Mouse (Mus musculus) large intestine, adult 2 months (tissue): ENCODE measurements around the gene Gm9639. TPM values are rescaled to one million over a fixed set of nuclear protein-coding genes. Genes with fewer than 3 reads are reported as not detected.
"Not testable (repeated sequence)": the region's sequence is repeated elsewhere in the genome, so short reads cannot be mapped to it uniquely, and the experiment has no call there.

Experiments used
- DNase-seq: peaks from one replicate; pipeline ENCODE4 v3.0.0-alpha.2; 2012; ENCODE audit warnings: low read depth, low spot score
- WGBS: fragments of 180-500 bp; shearing (Covaris S2); methylation state at CpG from one replicate; pipeline ENCODE4 v1.1.7; 2018; 5-methylcytosine and 5-hydroxymethylcytosine counted together
- polyA plus RNA-seq: library from polyadenylated mRNA; depleted of rRNA; stranded (reverse); fragments of >200 nt; gene quantifications from 2 replicates; pipeline ENCODE4 v1.2.3, GENCODE M21; 2012; rRNA removed

Gm9639 gene
- polyA plus RNA-seq, result not detected in 2 replicates

DNA sequence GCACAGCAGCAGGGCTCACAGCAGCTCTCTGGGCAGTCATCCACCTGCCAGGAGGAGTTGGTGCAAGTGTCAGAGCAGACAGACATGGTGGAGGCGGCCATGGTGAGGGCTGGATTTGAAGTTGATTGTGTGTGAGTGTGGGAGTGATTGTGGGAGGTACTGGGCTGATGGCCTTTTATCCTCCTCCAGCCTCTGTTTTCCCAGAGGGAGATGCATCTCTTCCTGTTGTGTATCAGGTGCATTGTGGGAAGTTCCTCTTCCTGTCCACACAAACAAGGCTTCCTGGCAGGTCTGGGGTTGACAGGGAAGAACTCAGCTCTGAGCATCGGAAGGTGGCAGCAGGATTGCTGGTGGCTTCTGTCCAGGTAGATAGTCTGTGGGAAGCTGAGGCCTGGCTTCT is at the start of gene Gm9639:
Gm9639 (minus strand) TSS at position 101 of the 400 bp plus-strand sequence.
- 55% methylated on average over 2 of the region's 2 CpGs for WGBS
- DNase-seq, result no peak

DNA sequence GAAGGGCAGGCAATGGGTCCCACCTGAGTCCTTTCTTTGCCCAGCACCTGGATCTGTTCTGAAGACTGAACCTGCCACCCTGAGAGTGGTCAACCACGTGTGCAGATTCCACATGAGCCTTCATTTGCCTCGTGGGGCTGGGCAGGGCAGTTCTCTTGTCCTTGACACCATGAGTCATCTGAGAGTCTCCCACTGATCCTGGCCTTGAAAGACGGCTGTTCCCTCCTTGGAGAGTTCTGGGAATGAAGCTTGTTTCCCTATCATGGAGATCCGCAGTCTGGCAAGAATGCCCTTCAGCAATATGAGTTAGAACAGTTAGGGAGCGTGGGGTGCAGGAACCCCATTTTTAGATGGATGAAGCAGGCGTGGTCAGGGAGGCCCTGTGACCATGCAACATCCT is 44.1 kb upstream of the Gm9639 start:
- DNase-seq, result no peak
- WGBS, result 57% methylated on average over 6 of the region's 6 CpGs

DNA sequence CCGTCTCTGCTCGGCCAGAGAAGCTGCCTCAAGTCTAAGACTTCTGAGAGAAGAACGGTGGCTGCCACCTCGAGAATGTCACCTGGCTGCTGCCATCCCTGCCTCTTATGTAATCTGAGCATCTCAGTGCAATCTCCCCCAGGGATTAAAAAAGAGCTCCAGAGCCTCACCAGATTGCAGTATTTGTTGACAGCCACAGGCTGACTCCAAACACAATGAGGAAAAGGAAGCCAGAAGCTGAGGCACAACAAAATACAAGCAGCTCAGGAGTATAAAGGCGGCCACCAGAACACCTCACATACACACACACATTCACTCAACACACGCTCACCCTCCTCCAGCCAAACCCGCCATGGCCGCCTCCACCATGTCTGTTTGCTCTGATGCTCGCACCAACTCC is 40.8 kb upstream of the Gm9639 start, which contains the start of gene Krtap10-10:
Krtap10-10 (plus strand) TSS at position 301 of the 400 bp plus-strand sequence.
- no peak for DNase-seq
- WGBS, result 67% methylated on average over 9 of the region's 9 CpGs

DNA sequence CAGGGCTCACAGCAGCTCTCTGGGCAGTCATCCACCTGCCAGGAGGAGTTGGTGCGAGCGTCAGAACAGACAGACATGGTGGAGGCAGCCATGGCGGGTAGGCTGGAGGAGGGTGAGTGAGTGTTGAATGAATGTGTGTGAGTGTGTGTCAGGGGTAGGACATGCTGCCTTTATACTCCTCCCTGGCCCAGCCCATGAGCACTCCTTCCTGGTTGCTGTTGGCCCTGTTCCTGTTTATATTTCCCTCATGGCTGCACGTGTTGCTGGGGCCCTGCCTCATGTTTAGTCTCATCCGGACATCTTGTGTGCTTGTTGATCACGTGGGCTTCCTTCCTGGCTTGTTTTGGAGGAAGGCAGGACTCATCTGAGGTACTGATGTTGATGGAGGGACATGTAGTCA is 32.1 kb upstream of the Gm9639 start, which contains the start of gene Krtap10-4:
Krtap10-4 (minus strand) TSS at position 145 of the 400 bp plus-strand sequence.
- WGBS, result 37% methylated on average over 6 of the region's 6 CpGs
- DNase-seq, result no peak

DNA sequence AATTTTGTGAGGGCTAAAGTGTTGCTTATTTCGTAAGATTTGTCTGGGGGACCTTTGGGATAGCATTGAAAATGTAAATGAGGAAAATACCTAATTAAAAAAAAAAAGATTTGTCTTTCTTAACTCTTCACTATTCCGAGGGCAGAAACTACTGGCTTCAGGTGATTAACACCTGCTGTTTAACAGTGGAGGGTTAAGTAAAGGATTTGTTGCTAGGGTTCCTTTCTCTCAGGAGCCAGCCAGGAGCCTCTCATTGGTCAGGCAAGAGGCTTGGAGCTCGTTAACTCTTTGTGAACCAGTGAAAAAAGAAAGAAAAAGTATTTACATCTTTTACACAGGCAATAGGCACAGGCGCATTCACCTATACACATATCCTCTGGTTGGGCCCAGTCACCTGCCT is 24.3 kb upstream of the Gm9639 start:
- DNase-seq, result no peak
- WGBS, result 42% methylated on average over 4 of the region's 4 CpGs

DNA sequence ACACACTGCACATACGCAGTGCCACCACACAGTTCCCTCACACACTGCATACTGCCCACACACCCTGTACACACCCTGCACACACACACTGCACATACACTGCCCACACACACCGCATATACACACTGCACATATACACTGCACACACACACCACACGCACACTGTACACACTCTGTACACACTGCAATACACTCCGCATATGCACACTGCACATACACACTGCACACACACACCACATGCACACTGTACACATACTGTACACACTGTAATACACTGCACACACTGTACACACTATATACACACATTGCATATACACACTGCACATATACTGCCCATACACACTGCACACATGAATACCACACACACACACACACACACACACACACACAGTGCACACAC is 23.6 kb upstream of the Gm9639 start:
- 96% methylated on average over 4 of the region's 4 CpGs for WGBS
- DNase-seq, result no peak

DNA sequence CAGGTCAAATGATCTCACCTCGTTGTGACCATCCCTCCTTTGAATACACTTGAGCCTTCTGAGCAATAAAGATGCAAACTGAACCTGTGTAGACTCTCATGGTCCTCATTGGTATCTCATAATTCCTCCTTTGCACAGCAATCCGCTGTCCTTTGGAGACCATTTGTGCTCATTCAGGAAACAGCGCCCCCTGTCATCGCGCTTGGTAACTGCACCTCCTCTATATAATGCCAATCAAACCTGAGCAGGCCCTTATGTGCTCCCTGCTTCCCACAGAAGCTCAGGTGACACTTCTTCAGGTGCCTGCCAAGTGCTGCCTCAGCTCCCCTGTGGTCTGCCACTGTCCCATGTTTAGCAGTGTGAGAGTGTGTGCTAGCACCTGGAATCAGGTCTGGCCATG is 20.6 kb upstream of the Gm9639 start:
- 30% methylated on average over 5 of the region's 5 CpGs for WGBS
- DNase-seq, result no peak

DNA sequence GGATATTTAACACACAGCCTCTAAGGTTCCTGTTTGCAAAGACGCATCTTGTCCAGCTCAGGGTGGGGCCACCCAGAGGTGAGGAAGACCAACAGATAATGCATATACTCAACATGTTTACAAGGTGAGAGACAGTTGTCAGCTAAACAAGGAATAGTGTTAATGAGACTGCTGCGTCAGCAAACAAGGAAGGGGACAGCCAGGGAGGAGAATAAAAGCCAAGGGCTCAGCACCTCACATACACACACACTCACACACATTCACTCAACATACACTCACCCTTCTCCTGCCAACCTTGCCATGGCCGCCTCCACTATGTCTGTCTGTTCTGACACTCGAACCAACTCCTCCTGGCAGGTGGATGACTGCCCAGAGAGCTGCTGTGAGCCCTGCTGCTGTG is 19.5 kb upstream of the Gm9639 start, which contains the start of gene Gm2696:
Gm2696 (plus strand) TSS at position 301 of the 400 bp plus-strand sequence.
- no peak for DNase-seq
- WGBS, result 36% methylated on average over 4 of the region's 4 CpGs

DNA sequence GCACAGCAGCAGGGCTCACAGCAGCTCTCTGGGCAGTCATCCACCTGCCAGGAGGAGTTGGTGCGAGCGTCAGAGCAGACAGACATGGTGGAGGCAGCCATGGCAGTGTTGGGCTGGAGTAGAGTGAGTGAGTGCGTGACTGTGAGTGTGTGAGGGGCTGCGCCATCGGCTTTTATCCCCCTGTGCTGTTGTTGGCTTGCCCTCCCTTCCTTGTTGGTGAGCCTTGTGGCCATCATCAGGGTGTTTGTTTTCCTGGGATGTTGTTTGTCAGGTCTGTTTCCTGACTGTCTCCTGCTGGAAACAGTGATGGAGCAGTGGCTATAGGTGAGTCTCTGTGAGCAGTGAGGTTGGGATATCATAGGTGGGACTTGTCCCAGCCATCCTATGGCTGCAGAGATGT is 16.9 kb upstream of the Gm9639 start, which contains the start of gene Gm9507:
Gm9507 (minus strand) TSS at position 101 of the 400 bp plus-strand sequence.
- DNase-seq, result no peak

DNA sequence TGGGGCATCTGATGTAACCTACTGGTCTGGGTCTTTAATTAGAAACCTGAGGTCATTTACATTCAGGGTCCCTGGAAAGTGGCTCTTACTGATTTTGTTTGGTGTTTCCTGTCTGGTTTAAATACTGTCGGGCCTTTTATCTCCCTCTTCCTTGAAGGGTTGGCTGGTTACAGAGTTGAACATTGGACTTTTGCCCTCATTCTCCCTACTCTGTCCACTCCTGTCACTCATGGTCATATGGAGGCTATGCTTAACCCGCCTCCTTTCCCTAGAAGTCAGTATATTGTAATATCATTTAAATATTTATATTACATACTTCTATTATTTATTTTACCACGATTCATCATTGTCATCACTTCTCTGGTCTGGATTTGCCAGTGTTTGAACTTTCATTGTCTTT is 9.2 kb upstream of the Gm9639 start:
- 28% methylated on average over 3 of the region's 3 CpGs for WGBS
- DNase-seq, result no peak

More for the DNA sequence above, 16.9 kb upstream of the Gm9639 start, which contains the start of gene Gm9507:
- 55% methylated on average over 5 of the region's 5 CpGs for WGBS

DNA sequence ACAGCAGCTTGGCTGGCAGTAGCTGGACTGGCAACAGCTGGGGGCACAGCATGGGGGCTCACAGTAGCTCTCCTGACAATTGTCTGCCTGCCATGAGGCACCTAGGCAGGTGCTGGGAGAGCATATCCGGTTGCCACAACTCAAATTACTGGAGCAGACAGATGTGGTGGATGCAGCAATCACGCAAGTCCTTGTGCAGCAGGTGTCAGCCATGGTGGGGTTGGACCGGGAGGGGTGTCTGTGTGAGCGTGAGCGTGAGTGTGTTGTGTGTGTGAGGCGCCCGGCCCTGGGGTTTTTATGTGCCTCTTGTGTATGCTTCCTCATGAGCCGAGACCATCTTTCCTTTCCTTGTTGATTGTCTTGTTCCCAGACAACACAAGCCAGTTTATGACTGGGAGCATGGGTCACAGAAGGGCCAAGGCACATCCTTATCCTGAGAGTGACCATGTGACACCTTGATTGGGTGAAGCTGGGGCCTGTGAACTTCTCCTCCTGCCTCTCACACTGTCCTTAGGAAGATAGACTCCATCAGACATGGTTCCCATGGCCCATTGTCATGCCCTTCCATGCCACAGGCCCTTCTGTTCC is 4.1 kb upstream of the Gm9639 start, which contains the start of gene Gm19668:
Gm19668 (minus strand) TSS at position 213 of the 588 bp plus-strand sequence.
- 33% methylated on average over 8 of the region's 8 CpGs for WGBS
- no peak for DNase-seq

DNA sequence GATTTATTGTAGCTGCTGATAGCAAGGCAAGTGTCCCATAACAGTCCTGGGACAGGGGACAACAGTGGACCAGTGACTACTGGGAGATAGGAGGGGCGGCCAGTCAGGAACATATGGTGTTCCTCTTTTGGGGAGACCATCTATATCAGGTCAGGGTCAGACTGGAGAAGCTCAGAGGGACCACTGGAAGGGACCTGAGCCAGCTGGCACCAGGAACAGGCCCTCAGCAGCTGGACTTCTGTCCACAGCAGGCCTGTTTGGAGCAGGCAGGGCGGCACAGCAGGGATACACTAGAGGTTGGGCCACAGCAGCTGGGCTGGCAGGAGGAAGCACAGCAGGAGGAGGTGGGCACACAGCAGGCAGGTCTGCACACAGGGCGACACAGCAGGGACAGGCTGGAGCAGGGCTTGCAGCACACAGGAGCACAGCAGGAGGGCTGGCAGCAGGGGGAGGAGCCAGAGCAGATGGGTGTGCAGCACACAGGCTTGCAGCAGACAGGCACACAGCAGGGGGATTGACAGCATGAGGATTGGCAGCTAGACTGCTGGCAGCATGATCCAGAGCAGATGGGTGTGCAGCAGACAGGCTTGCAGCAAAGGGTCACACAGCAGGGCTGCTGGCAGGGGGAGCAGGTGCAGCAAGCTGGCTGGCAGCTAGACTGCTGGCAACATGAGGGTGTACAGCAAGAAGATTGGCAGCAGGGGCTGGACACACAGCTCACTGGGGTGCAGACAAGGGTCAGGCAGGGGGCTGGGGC is 3.5 kb upstream of the Gm9639 start:
- WGBS, result 52% methylated on average over 3 of the region's 3 CpGs
- DNase-seq, result not testable (repeated sequence)

DNA sequence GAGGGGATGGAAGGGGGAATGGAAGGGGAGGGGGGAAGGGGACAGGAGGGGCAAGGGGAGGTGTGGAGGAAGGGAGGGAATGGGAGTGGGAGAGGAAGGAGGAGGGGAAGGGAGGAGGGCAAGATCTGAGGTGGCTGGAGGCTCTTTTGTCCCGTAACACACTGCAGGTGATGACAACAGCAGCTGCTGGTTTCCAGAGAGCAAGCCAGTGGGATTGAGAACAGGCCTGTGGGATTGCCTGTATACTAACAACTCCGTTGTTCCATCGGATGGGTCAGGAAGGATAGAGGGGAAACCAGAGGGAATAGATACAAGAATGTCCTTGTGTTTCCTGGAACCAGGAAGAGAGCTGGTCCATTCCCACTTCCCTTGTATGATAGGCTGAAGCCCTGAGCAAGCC is 2.8 kb upstream of the Gm9639 start:
- WGBS, result 50% methylated on average over 3 of the region's 3 CpGs
- DNase-seq, result no peak

DNA sequence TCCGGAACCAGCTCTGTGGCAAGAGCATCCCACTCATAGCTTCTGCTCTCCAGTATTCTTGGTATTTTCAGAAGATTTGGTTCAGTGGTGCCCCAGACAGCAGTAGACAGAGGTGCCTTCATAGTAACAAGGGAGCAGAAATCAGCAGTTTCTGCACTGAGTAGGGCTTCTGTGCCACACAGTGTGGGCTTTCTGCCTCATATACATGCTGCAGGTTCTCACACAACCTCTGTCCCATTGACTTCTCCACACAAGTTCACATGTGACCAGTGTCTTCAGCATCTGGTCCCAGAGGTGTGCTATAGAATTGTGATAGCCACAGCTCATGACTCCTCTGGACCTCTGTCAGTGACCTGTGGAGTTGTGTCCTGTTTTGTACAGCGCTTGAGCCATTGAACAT is 6.3 kb downstream of the Gm9639 start:
- WGBS, result 77% methylated on average over 2 of the region's 2 CpGs

DNA sequence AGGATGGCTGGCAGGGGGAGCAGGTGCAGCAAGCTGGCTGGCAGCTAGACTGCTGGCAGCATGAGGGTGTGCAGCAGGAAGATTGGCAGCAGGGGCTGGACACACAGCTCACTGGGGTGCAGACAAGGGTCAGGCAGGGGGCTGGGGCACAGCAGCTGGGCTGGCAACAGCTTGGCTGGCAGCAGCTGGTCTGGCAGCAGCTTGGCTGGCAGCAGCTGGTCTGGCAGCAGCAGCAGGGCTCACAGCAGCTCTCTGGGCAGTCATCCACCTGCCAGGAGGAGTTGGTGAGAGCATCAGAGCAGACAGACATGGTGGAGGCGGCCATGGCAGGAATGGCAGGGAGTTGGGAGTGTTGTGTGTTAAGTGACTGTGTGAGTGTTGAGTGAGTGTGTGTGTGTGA is 7.0 kb downstream of the Gm9639 start, which contains the start of gene Gm7137:
Gm7137 (minus strand) TSS at position 325 of the 400 bp plus-strand sequence.
- 71% methylated on average over 1 of the region's 1 CpGs for WGBS
- not testable (repeated sequence) for DNase-seq

More for the DNA sequence above, 6.3 kb downstream of the Gm9639 start:
- DNase-seq, result no peak

DNA sequence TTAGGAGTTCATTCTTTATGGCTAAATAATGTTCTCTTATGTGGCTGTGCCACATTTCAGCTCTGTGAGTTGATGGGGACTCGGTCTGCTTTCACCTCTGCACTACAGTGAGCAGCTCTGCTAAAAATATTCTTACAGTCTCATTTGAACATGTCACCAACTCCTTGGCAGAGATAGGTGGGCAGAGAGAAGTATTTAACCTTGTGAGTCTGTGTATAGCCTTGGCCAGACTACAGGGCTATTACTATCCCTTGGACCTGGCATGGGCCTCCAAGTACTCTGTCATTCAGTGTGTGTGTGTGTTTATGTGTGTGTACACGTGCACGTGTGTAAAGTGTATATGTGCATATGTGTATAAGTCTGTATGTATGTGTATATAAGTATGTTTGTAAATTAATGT is 11.5 kb downstream of the Gm9639 start:
- 84% methylated on average over 3 of the region's 3 CpGs for WGBS
- not testable (repeated sequence) for DNase-seq

DNA sequence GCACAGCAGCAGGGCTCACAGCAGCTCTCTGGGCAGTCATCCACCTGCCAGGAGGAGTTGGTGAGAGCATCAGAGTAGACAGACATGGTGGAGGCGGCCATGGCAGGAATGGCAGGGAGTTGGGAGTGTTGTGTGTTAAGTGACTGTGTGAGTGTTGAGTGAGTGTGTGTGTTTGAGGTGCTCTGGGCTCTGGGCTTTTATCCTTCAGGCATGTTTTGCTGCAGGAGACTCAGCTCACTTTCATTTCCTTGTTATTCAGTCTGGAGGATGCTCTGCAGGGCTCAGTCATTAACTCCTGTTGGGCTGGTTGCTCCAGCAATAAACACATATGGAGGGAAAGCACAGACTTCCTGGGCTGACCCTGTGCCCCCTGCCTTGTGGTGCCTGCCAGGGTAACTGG is 12.4 kb downstream of the Gm9639 start, which contains the start of gene Gm3250:
Gm3250 (minus strand) TSS at position 101 of the 400 bp plus-strand sequence.
- not testable (repeated sequence) for DNase-seq
- WGBS, result 44% methylated on average over 1 of the region's 1 CpGs

DNA sequence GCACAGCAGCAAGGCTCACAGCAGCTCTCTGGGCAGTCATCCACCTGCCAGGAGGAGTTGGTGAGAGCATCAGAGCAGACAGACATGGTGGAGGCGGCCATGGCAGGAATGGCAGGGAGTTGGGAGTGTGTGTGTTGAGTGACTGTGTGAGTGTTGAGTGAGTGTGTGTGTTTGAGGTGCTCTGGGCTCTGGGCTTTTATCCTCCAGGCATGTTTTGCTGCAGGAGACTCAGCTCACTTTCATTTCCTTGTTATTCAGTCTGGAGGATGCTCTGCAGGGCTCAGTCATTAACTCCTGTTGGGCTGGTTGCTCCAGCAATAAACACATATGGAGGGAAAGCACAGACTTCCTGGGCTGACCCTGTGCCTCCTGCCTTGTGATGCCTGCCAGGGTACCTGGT is 18.0 kb downstream of the Gm9639 start, which contains the start of gene Gm7138:
Gm7138 (minus strand) TSS at position 101 of the 400 bp plus-strand sequence.
- not testable (repeated sequence) for DNase-seq
- 50% methylated on average over 1 of the region's 1 CpGs for WGBS

DNA sequence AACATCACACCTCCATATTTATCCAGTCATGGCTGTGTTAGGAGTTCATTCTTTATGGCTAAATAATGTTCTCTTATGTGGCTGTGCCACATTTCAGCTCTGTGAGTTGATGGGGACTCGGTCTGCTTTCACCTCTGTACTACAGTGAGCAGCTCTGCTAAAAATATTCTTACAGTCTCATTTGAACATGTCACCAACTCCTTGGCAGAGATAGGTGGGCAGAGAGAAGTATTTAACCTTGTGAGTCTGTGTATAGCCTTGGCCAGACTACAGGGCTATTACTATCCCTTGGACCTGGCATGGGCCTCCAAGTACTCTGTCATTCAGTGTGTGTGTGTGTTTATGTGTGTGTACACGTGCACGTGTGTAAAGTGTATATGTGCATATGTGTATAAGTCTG is 22.7 kb downstream of the Gm9639 start:
- 80% methylated on average over 1 of the region's 3 CpGs for WGBS

DNA sequence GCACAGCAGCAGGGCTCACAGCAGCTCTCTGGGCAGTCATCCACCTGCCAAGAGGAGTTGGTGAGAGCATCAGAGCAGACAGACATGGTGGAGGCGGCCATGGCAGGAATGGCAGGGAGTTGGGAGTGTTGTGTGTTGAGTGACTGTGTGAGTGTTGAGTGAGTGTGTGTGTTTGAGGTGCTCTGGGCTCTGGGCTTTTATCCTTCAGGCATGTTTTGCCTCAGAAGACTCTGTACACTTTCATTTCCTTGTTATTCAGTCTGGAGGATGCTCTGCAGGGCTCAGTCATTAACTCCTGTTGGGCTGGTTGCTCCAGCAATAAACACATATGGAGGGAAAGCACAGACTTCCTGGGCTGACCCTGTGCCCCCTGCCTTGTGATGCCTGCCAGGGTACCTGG is 23.7 kb downstream of the Gm9639 start, which contains the start of gene Gm3238:
Gm3238 (minus strand) TSS at position 101 of the 400 bp plus-strand sequence.
- DNase-seq, result not testable (repeated sequence)
- WGBS, result 50% methylated on average over 1 of the region's 1 CpGs

More for the DNA sequence above, 22.7 kb downstream of the Gm9639 start:
- DNase-seq, result not testable (repeated sequence)
